Mouse (Mus musculus) liver (tissue): ENCODE measurements around the gene Cntn2.
A peak's percentile ranks its signal among the peaks of the same experiment; 100 is the strongest.

Source experiments
- DNase-seq: peaks from one replicate; pipeline ENCODE4 v3.0.0-alpha.2; 2020; ENCODE audit warnings: mixed read lengths

Cntn2 gene

DNA sequence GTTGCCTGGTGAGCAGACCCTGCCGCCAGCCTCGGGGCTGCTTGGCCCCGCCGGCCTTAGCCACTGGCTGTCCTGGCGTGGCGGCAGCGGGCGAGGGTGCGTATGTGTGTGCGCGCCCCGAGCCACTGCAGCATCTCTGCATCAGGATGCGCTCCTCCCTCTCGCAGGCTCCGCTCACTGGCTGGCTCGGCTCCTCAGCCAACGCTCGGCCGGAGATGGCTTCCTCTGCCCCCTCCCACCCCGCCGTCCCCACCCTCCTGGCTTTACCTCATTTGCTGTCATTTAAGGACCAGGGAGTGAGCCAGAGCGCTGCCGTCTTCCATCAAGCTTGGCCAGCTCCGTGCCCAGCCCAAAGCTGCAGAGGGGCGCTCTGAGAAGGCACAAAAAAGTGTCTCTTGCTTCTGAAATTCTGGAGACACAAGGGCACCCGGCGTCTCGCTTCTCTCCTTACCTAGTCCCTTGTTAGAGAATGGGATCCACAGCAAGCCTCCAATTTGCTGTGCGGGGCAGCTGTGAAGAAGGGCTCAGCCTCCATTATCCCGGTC is at the start of gene Cntn2:
Cntn2 (minus strand) TSS at position 495 of the 545 bp plus-strand sequence.
- no peak for DNase-seq

DNA sequence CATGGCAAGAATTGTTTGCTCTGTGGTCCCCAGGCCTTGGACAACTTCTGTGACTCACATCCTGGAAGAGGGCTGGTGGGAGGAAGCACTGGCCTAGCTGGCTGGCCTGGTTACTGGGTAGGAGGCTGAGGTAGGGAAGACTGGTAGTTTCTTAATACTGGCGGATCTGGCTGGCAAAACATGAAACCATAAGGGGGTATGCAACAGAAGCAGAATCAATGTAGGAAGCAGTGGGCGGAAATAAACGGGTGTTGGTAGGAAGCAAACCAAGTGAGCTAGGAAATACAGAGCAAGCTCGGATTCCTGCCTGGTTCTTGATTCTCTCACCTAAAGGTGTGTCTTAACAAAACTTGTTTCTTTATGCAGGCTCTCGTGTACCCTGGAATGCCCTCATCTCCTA is 49.1 kb upstream of the Cntn2 start:
- no peak for DNase-seq

- no peak for DNase-seq
Observed at GRCm38 (mm10) chr1:132591399-132591930, 48.4 kb upstream of the Cntn2 start.

- DNase-seq = peak; percentile 44
Observed at GRCm38 (mm10) chr1:132586679-132587201, 43.7 kb upstream of the Cntn2 start.

DNA sequence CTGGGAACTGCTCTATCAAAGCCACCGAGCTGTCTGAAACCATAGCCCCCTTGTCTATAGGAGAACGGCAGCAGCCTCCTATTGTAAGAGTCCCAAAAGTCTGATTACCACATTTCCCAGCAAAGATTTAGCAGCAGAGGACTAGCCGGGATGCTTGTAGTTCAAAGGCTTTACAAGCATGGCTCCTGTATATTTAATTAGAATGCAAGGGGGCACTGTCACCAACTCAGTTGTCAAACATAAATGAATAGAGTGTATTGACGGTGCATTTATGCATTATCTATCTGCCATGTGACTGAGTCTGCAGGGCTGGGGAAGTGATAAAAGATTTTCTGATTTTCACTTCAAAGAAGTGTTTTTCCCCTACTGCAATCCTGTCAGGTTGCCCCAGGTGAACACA is 42.3 kb upstream of the Cntn2 start:
- no peak for DNase-seq

- DNase-seq = no peak
Observed at GRCm38 (mm10) chr1:132582998-132583604, 40.0 kb upstream of the Cntn2 start.

- DNase-seq = no peak
Observed at GRCm38 (mm10) chr1:132581845-132582839, 39.1 kb upstream of the Cntn2 start.

DNA sequence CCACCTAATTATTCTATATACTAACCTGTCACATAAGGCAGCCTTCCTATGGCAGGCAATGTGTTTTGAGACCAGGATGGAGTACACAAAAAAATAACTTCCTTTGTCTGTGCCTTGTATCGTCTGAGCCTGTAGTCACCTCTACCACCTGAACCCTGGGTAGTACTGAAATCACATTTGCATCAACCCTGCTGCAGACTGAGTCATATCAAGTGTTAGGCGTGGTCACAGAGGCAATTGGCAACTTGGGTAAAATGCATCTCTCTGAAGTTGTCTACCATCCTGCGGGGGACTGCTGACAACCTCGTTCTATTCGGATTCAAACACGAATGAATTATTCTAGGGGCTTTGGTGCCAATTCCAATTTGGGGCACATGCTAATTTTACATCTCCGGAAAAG is 37.0 kb upstream of the Cntn2 start:
- DNase-seq = no peak

- DNase-seq = no peak
Observed at GRCm38 (mm10) chr1:132576845-132577244, 33.8 kb upstream of the Cntn2 start.

- no peak for DNase-seq
Observed at GRCm38 (mm10) chr1:132572851-132573250, 29.8 kb upstream of the Cntn2 start.

DNA sequence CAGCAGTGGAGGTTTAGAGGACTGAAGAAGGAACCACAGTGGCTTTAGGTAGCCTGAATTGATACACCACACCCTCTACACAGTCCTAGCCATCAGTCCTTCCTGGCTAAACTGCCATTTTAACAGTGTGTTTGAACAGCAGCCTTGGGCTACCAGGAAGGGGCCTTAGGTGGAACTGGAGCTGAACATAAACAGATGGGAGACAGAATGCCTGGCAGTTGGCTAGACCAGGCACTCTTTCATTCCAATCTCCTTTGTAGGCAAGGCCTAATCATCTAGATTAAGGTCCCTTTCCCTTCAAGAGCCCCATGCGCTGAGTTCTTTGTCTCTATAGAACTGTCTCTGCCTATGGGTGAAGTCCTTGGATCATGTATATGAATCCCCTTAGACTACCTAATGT is 28.6 kb upstream of the Cntn2 start:
- no peak for DNase-seq

- no peak for DNase-seq
Observed at GRCm38 (mm10) chr1:132570906-132571305, 27.9 kb upstream of the Cntn2 start.

- DNase-seq = no peak
Observed at GRCm38 (mm10) chr1:132570068-132570780, 27.2 kb upstream of the Cntn2 start.

DNA sequence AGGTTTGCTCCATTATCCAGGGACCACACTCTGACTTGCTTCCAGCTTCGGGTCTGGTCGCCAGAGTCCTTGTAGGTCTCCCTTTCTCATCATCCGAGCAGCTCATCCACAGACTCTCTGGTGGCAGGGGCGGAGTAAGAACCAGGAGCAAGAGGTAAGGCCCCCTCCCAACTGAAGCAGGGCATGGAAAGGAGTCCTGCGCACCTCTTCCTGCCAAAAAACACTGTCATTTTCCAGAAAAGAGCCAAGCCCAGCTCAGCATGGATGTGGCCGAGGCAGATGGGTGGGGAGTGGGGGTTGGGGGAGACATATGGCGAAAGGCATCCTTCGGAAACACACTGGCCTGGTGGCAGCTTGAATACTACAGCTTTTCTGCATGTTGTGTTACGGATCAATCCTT is 26.5 kb upstream of the Cntn2 start:
- DNase-seq = no peak

DNA sequence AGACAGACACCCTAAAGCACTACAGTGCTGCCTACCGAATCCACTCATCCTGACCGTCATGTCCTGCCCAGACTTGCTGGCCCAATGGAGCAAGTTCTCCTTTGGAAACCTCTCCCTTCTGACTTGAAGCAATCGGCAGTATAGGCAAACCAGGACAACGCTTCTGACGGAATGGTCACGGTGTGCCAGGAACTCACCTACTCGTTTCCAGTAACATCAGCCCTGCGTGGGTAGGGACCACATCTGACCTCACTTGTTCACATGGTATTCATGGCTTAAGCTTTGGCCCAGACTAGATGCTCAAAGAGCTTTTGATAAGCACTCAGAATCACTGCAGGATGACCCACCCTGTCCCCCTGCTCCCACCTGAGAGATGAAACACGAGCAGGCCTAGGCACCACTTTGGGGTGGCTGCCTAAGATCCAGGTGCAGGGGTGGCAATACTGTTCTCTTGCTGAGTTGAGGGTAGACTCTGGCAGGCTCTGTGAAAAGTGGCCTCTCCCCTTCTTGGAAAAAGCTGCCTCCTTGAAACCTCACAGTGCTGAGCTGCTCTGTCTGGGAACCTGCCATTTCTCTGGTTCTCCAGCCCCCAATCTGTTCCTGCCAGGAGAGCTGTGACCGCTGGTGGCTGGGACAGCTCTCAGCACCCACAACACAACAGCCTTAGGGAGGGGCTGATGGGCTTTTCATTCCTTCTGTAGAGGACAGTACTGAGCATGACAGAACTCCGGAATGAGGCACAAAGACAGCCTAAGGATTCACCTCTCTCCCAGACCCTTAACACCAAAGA is 24.5 kb upstream of the Cntn2 start:
- DNase-seq = no peak

DNA sequence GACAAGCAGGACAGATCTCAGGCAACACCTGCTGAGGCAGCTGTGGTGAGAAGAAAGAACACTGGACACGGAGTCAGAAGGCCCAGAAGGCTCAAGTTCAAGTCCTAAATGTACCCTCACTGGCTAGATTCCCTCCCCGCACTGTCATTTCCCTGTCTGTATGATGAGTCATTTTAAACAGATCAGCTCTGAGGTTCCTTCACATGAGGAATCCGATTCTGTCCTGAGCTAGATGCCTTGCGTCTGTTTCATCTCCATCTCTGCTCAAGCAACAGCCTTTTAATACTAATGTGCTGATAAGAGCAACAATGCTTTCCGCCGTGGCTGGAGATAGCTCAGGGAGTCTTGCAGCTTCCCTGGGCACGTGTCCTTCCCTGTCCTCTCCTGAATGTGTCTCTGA is 22.7 kb upstream of the Cntn2 start:
- no peak for DNase-seq

GRCm38 (mm10) chr1:132564946-132565345 is 21.9 kb upstream of the Cntn2 start:
- no peak for DNase-seq

- DNase-seq = no peak
Observed at GRCm38 (mm10) chr1:132562337-132562795, 19.3 kb upstream of the Cntn2 start.

DNA sequence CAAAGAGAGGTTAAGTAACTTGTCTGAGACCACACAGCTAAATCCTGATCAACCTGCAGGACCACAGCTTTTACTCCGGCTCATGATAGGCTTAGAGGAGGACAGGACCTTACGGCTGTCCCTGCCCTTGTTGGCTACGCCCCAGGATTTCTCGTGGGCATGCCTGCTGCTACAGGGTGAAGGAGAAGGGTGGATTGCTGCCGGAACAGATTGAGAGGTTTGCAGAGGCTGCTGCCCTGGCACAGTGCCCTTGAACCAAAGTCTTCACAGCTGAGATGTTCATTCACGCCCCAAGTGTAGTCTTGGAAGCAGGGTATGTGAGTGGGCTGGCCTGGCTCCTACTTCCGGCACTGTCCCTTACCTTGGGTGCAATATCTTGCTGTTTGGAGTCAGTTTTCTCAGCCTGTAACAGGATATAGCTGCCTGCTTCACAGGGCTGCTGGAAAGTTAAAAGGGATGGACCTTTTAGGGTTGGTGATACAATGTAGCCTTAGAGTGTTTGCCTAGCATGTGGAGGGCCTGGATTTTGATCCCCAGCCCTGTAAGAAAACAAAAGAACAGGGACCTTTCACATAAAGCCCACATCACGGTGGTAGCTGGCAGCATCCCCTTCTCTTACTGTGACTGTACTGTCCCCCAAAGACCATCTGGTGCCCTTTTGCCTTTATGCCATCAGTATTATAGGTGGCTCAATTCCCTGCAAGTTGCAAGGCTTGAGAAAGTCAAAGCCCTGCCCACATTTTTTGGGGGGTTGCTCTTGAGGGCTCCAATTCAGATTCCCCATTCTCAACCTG is 18.0 kb upstream of the Cntn2 start:
- no peak for DNase-seq

DNA sequence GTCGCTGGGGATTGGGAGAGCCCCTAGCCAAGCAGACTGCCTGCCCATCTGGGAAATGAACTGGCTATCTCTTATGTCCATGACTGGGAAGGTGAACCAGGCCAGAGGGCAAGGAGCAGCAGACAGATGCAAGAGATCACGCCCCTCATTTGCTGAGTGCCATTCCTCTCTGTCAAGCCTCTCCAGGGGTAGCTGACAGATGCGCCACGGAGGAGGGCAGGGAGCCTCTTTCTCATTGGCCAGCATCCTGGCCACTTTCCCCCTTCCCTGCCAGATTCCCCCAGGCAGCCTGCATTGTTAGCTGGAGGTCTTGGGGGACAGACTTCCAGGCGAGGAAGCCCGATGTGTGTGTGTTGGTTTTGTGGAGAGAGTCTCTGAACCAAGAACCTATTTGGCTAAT is 16.0 kb upstream of the Cntn2 start:
- no peak for DNase-seq
